Mouse (Mus musculus) stomach, postnatal 0 days (tissue): Measurements from ENCODE around the gene Rangrf.

ENCODE experiments used
- CTCF ChIP-seq: IDR thresholded peaks from 2 replicates; pipeline ENCODE4 v1.5.1; 2016; ENCODE audit warnings: antibody characterized with exemption, low read depth, mild to moderate bottlenecking, moderate library complexity
- EP300 ChIP-seq: optimal IDR thresholded peaks from 2 replicates; pipeline ENCODE3; 2016; ENCODE audit warnings: antibody characterized with exemption

GRCm38 (mm10) chr11:68953903-68954302, 21.1 kb downstream of the Rangrf start:
- TF ChIP-seq CTCF (no peak), EP300 (no peak)
